Mouse (Mus musculus) megakaryocyte, embryonic 14.5 days (primary cell): ENCODE results near the gene Olfr263.

ENCODE experiments used
- FLI1 ChIP-seq: IDR thresholded peaks from 2 replicates; pipeline ENCODE4 v1.6.1; 2012; ENCODE audit warnings: low read length, inconsistent platforms, mixed read lengths
- GATA1 ChIP-seq: IDR thresholded peaks from 3 replicates; pipeline ENCODE4 v1.6.1; 2012; ENCODE audit warnings: mixed read lengths, low read length, inconsistent platforms, borderline replicate concordance

- no peak for TF ChIP-seq FLI1
- TF ChIP-seq GATA1, result no peak
Measured at GRCm38 (mm10) chr13:21183661-21184060, 54.2 kb downstream of the Olfr263 start.
